Mouse (Mus musculus) embryo, embryonic 11 days (tissue): ENCODE measurements around the gene Ppm1l.

Source experiments
- DNase-seq: peaks from one replicate; pipeline ENCODE4 v3.0.0-alpha.2; 2015

Gene Ppm1l

DNA sequence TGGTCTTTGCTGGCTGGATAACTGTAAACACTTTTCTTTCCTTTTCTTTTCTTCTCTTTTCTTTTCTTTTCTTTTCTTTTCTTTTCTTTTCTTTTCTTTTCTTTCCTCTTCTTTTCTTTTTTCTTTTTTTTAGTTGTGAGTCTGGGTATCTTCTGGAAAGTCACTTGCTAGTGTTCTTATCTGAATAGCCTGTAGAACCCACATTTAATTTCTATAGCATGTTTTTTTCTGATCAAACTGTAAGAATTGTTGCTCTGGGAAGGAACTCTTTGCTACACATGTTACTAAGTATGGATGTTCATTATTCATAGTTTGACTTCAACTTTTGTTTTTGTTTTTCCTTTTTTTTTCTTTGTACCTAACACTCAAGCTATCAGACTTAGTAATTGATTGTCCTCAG lies 24.3 kb downstream of the Ppm1l start:
- no peak for DNase-seq

DNA sequence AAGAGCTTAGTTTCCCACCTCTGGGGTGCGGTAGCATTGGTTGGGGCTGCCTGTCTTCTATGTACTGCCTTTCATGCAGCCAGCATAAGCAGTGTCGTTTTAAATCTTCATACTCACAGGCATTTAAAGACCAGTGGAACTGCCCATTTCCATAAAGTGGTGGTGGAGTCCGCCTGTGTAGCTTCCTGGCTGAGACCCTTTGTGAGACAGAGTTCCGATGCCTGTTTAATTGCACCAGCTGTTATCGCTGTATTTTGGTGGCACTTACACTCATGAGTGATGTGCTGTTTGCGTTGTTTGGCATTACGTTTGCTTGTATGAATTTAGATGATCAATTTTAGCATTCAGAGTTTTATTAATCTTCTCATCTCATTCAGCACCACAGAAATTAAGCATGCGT lies 24.9 kb downstream of the Ppm1l start:
- no peak for DNase-seq

DNA sequence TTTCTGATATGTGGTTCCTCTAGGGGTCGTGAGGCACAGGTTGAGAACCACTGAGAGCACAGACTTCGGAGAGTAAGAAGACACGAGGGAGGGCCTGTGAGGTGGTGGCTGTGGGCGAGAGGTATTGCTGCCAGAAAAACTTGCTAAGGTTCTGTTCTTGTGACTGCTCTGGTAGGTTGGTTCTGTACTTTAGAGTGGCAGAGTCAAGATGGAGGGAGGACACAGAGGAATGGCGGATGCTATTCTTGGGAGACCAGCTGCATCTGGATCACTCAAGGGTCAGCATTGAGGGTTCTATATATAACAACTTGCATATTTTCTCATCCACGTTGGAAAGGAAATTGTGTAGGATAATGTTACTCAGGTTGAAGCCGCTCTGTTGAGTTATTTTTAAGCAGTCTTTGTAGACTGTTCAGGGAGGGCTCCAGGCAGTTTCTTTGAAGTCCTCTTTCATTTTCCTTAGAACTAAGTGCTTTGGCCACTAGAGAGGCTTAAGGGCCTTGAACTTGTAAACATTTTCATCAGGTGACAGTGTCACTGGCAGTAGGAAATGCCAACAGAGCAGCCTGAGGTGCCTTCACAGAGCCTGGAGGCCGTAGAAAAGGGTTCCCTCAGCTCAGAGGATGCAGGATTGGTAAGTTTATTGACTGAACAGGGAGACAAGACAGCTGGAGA lies 25.7 kb downstream of the Ppm1l start:
- DNase-seq, result no peak

DNA sequence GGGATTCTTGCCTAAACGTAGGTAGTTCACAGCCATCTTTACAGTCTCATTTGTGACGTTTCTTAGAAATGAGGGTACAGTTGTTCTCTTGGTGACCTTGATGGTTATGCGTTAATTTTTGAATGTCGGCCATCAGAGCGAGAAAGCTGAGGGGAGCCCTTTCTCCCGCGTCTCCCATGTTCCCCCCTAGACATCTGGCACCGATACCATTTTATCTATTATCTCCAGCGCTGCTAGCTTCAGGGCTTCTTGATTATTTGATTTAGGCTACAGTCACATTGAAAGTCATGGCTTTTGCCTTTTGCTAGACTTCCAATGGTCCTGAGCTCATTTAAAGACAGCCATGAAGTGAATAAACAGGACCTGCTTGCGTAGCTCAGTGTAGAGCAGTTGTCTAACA lies 26.5 kb downstream of the Ppm1l start:
- no peak for DNase-seq

DNA sequence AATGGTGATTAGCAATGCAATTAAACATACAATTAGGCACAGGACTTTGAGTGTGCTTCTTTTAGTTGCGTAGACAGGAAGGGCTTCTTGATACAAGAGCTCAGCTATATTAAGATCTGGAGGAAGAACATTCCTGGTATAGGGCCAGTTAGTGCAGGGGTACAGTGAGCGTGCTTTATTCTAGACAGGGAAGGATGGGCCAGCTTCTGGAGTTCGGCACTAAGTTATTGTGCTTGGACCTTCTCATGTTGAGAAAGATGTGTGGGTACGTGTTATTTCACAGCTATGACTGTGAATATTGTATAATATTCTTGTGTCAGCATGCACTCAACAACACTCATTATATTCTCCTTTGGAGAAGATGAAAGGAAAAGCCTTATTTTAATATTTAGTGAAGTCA lies 29.9 kb downstream of the Ppm1l start:
- DNase-seq, result no peak

DNA sequence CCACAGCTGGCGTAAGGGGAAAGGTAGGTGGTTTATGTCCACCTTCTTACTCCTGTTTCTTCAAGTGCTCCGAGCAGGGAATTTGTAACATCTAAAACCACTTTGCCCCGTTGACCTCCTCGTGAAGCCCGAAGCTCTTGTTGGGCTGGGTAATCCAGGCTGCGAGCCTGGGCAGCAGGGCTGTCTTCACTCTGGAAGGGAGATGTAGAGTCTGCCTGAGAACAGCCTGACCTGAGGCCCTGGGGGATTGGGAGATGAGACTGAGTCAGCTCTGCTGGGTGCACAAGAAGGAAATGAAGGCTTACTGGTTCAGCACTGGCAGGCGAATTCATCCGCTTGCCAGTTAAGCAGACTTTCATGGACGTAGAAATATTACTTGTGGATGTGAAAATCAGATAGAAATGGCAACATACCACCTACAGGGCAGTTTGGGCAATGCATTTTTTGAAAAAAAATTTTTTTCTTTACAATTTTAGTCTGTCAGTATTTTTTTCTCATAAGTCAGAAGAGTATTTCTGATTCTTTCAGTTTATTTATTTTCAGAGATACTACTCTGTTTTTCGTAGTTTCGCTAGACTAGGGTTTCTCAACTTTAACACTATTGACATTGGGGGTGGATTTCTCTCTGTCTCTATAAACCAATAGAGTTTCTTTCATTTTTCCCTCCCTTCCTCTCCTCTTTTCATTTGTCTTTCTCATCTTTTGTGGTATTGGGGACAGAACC lies 31.7 kb downstream of the Ppm1l start:
- no peak for DNase-seq

DNA sequence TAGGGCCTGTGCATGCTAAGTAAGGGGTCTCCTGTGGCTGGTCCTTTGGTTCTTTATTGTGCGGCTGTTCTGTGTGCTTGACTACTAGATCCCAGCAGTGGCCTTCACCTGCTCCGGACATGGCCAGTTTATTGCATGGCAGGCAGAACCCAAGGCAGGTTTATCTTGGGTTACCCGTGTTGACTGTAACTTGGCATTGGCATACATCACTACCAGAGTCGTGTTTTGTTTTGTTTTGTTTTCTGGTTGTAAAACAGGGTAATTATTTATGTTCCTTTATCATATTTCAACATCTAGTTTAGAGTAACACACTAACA lies 32.2 kb downstream of the Ppm1l start:
- no peak for DNase-seq

DNA sequence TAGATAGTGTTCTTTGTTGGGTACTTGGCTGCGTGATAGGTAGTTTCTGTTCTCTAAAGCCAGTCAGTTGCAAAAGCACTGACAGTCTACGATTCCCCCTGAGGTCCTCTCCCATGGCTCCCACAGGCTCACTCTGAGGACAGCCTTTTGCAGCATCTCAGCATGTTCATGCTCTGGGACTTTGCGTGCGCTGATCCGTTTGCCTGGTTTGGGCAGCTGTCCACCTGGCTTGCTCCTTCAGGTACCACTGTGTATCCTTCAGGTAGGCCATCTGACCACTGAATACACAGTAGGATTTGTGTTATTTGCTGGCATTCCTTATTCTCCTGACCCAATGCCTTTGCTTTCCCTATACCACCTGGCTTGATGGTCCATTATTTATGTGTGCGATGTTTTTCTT lies 33.3 kb downstream of the Ppm1l start:
- DNase-seq, result no peak

DNA sequence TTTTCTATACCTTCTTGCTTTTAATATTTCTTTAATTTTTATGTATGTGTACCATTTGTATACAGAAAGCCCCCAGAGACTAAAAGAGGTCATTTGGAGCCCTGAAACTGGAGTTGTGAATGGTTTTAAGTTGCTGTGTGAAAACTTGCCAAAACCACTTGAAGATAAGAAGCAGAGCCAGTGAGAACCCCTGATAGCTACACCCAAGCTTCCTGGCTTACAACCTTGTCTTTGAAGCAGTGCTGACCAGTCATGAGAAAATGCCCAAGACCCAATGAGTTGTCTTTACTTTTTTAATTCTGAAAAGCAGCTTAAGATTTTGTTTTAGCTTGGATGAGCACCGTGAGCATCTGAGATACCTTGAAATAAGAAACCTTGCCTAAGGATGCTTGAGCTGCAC lies 35.5 kb downstream of the Ppm1l start:
- no peak for DNase-seq

DNA sequence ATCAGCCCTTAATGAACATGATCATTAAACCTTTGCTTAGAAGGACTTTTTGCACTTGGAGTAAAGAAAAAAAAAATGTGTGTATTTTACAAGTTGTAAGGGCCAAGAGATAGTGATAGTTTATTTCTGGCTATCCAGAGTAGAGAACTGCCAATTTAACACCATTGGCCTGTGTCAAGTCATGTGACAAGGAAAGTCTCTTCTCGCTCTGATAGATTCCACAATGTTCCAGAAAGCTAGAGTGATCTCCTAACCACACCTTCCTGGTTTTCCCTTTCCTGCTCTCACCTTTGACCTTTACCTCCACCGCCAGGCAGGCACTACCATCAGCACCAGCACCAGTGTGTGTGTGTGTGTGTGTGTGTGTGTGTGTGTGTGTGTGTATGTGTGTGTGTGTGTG lies 38.0 kb downstream of the Ppm1l start:
- no peak for DNase-seq

DNA sequence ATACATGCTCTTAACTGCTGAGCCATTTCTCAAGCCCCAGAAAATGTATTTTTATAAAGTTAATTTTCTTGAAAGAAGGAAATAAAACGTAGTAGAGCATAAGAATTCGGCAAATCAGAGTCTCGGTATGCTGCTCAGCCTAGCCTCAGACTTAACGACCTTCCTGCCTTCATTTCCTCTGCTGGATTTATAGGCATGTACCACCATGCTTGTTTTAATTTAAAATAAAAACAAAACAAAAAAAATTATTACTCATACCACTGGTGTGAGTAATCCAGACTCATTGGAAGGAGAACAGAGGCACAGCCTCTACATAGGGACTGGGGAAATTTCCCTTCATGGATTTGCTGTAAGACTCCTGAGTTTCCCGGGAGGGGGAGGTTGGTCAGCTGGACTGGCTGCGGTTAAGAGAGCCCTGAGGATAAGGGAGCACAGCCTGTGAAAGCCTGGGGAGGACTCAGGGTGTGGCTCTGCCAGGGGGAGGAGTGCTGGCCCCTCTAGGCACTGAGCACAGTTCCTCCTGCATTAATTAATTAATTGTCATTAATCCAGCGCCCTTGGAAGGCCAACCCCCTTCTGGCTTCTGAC lies 39.5 kb downstream of the Ppm1l start:
- DNase-seq, result no peak

DNA sequence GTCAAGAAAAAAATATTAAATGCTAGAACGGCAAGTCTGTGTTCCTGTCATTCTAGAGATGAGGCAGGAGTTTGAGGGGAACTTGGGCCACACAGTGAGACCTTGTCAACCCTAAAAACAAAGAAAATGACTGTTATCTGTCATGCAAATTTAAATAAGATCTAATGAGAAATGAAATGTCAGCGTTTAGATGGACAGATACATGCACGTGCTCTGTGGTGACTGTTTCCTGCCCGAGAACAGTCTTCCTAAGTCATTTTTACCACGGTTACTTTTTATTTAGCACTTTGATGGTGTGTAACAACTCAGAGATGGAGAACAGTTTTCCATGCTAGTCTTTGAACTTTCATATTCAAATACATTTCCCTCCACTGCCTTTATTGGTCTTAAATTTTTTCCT lies 40.1 kb downstream of the Ppm1l start:
- no peak for DNase-seq

DNA sequence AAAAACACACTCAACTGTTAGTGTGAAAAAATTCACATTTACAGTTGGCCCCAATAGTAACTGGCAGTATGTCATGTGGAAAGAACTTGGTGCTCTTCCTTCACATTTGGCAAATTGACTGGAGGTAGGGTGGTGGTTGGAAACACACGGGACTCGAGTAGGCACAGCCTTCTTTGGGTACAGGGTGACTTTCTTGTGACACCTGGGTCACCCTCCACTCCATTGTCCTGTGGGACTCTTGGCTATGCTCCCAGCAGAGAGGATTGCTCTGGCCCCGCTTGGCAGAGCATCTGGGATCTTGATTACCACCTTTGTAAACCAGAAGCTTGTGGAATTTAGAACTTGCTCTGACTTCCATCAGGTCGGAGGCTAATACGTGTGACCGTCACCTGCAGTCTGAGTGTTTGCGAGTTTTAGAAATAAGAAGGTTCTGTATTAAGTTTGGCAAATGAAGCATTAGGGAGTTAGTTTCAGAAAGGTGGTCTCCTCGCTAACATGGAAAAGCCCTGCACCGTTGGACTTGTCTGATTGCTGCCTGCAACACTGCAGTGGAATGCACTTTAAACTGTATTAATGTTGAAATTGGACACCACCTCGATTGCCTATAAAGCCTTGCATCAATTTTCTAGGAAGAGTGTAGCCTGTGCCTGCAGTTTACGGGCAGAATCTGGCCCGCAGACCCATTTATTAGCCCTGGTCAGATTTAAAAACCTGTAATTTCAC lies 41.4 kb downstream of the Ppm1l start:
- no peak for DNase-seq

DNA sequence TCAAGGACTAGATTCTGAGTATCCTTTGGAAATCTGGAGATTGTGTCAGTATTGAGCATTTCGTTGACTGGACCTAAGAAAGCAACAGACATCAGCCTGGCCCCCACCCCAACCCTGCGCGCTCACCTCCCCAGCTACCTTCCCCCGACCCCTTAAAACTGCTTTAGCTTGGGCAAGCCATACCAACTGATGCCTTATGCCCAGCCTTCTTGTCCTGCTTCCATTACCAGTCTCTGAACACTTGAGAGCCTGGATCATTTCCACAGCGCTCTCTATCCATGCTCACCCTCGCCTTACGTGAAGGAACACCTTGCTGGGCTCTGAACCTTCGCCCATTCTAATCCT lies 41.9 kb downstream of the Ppm1l start:
- DNase-seq, result no peak

DNA sequence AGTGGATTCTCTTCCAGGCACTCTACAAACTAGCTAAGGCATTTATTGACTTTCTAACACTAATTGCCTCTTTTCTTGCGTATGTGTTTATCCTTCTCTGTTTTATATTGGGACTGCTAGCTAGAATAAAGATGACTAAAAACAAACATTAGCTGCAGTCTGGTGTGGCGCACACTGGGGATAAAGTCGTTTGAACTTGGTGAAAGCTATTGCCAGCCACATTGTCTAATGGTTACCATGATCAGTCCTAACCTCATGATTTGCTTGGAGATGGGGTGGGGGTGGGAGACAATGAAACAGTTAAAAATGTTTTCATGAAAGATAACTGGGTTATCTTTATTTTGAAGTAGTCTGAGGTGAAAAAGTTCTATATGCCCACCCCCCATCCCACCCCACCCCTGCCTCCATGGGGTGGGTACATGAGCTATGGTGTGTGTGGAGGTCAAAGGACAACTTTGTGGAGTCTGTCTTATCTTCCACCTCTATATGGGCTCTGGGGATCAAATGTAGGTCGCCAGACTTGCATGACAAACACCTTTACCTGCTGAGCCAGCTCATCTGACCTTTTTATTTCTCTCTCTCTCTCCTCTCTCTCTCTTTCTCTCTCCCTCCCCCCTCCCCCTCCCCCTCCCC lies 43.7 kb downstream of the Ppm1l start:
- DNase-seq, result no peak

DNA sequence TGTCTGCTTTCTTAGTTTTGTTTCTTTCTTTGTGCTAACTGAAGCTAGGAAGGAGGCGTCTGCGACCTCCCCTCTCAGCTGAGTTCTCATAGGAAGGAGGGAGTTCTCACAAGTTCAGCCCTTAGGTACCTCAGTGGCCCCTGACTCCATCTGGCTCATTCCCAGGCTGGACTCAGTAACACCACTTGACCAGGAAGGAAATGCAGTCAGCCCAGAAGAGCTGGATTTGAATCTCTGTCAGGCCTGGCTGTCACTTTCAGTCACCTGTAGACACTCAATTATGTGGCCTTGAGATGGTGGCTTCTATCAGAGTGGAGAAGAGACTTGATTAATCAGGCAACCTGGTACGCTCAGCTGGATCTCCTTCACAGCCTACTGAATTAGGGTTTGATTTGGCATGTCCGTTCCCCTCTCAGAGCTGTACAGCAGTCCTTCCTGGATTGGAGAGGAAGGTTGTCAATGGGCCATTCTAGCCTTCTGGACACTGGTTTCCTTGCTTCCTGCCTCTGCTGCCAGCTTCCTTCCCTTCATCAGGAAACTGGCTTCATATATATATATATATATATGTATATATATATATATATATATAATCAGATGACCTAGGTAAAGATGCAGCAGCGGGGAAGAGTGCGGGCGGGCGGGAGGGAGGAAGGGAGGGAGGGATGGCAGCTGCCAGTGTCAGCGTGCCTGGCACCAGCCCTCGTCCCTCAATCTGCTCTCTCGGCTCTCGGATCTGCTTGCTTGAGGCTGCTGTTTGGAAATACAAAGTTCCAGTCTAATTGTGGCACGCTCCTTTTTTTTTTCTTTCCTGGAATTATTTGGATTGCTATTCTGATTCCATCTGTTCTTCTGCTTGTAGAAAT lies 45.1 kb downstream of the Ppm1l start:
- DNase-seq, result no peak

DNA sequence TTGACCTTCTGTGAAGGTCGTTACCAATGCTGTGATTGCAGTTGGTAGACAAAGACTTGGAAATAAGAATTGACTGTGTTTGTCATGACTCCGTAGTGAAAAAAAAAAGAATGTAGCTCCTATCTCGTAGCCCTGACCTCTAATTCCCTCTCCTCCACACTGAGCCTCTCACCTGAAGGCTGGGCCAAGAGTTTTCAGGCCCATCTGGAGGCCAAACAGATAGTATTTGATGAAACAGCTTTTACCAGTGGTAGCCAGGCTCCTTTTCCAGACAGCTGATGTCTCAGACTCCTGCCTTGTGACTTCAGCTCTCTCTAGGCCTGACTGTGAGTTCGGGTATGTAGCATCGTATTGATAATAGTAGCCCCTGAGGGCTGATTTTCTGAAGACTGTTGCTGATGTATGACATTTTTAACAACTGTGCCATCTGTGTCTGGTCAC lies 45.7 kb downstream of the Ppm1l start:
- DNase-seq, result no peak

DNA sequence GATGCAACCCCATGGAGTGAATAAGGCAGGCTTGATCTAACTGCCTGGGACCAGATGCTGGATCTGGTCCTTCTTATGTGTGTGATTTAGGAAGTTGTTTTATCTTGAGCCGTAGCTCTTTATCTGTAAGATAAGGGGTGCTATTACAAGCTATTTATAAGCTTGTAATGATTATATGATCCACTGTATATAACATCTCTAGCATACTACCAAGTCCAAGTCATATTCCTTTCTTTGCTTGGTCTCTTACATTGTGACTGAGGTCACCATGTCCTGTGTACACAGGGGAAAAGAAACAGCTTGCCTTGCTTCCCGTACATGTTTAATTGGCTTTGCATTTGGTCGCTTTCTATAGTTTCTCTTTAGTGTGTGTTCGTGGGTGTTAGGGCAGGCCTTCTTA lies 46.2 kb downstream of the Ppm1l start:
- DNase-seq, result no peak

DNA sequence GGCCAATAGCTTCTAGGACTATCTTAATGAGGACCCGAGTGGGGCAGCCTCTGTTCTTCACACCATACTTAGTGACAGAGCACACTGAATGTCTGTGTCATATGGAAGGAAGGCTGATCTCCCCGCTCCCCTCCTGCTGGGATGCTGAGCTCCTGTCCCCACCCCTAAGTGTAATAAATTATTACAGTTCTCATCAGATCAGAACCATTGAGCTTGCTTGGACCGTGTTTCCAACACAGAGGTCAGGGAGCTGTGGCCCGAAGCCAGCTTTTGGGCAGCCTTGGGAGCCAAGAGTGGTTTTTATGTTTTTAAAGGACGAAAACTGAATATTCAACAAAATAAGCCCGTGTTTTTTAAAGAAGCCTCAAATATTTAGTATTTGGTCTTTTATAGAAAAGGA lies 47.5 kb downstream of the Ppm1l start:
- DNase-seq, result no peak

DNA sequence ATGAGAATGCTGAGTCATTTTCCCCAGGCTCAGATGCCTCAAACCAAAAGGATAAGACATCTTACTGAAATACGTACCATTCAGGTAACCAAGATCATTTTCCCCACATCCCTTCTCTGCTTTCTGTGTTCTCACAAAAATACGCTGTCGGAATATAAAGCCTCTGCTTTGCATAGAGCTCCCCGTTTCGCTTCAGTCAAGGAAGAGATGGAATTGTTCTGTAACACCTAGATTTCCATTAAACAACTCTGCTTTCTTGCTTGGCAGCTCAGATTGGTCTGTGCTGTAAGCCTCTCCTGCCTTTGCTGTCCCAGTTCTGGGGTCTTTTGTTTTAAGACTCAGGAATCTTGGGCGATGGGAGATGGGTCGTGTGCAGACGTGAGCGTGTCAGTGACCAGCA lies 51.3 kb downstream of the Ppm1l start:
- no peak for DNase-seq

DNA sequence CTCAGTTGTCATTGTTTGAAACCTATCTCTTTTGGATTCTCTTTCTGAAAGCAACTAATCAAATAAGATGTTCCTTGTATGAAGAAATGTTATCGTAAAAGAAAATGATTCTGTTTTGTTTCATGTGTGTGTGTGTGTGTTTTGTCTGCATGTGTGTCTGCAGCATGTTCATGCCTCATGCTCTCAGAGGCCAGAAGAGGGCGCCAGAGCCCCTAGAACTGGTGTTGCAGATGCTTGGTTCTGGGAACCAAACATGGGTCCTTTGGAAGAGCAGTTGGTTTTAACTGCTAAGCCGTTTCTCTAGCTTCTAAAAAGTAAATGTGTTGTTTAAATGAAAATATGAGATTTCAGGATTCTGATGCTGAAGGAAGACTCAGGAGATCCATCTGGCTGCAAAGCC lies 56.1 kb downstream of the Ppm1l start:
- no peak for DNase-seq

DNA sequence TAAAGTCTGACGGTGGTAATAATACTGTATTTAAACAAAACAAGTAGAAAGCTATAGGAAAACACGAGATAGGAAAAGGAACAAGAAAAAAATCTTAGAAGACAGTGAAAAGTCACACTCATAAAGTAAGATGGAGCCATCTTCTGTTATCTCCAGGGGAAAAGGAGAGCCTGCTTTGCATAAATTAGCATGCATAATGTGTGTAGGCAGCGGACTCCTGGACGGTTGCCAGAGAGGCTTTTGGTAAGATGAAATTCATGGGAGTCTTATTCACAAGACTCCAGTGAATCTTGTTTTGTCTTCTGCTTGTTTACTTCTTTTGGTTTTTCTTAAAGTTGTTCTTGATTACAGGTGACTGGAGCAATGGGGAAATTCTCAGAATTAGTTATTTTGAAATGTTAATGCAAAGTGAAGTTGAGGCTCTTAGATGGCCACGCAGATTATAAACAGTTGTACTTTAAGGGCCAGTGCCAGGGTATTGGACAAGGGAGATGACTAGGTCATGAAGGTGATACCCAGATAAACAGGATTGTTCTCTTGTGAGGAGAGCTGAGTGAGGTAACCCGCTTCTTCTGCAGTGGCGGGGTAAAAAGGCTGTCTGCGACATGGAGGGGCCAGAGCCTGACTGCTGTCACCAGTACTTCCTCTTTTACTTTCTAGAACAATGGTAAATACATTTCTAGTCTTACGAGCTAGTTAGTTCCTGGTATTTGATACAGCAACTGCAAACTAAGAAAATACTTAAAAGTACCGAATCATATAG lies 57.1 kb downstream of the Ppm1l start:
- no peak for DNase-seq
